Mouse (Mus musculus): ENCODE results near the gene Ogfr.

Gene Ogfr

GRCm38 (mm10) chr2:180589123-180589831, at the start of gene Ogfr:
Gene Ogfr, plus strand, starts transcription at chr2:180589245.
- peak; percentile 69 to 85 for DNase-seq

GRCm38 (mm10) chr2:180543675-180544074, 45.4 kb upstream of the Ogfr start:
- no peak for DNase-seq

GRCm38 (mm10) chr2:180545046-180545445, 44.0 kb upstream of the Ogfr start:
- no peak for DNase-seq

GRCm38 (mm10) chr2:180547384-180548106, 41.5 kb upstream of the Ogfr start:
- no peak for DNase-seq

- DNase-seq = no peak
These were observed 36.7 kb upstream of the Ogfr start for GRCm38 (mm10) chr2:180552340-180552739.

- no peak for DNase-seq
These were observed 33.8 kb upstream of the Ogfr start for GRCm38 (mm10) chr2:180555219-180555618.

- DNase-seq = no peak
These were observed 32.6 kb upstream of the Ogfr start for GRCm38 (mm10) chr2:180556470-180556869.

- DNase-seq = no peak
These were observed 28.8 kb upstream of the Ogfr start for GRCm38 (mm10) chr2:180560245-180560644.

- no peak for DNase-seq
These were observed 26.9 kb upstream of the Ogfr start for GRCm38 (mm10) chr2:180562146-180562545.

GRCm38 (mm10) chr2:180563296-180563695, 25.7 kb upstream of the Ogfr start:
- no peak for DNase-seq

- DNase-seq = no peak
These were observed 25.2 kb upstream of the Ogfr start for GRCm38 (mm10) chr2:180563841-180564240.

GRCm38 (mm10) chr2:180566240-180566913, 22.7 kb upstream of the Ogfr start:
- peak in 1 of 2 experiments; percentile 62 for DNase-seq

GRCm38 (mm10) chr2:180569028-180569643, 19.9 kb upstream of the Ogfr start:
- no peak for DNase-seq

- no peak for DNase-seq
These were observed 12.6 kb upstream of the Ogfr start for GRCm38 (mm10) chr2:180576482-180576881.

GRCm38 (mm10) chr2:180578686-180579085, 10.4 kb upstream of the Ogfr start:
- DNase-seq = peak; percentile 42 to 72

GRCm38 (mm10) chr2:180581002-180581401, 8.0 kb upstream of the Ogfr start, which contains the start of gene Mrgbp:
Gene Mrgbp, plus strand, starts transcription at chr2:180581304.
- no peak for DNase-seq

GRCm38 (mm10) chr2:180582481-180583153, 6.4 kb upstream of the Ogfr start:
- peak; percentile 95 to 98 for DNase-seq

GRCm38 (mm10) chr2:180583154-180583507, 5.9 kb upstream of the Ogfr start:
- peak in 1 of 2 experiments; percentile 17 for DNase-seq

- no peak for DNase-seq
These were observed 316 bp upstream of the Ogfr start for GRCm38 (mm10) chr2:180588736-180589122.

- DNase-seq = no peak
These were observed 8.4 kb downstream of the Ogfr start, which contains the start of gene Col9a3 for GRCm38 (mm10) chr2:180597490-180597889. Gene Col9a3, plus strand, starts transcription at chr2:180597790.

GRCm38 (mm10) chr2:180598157-180598705, 9.2 kb downstream of the Ogfr start:
- DNase-seq = no peak

- no peak for DNase-seq
These were observed 11.6 kb downstream of the Ogfr start for GRCm38 (mm10) chr2:180600569-180601021.
